Mouse (Mus musculus) bone marrow, adult 2 months (tissue): ENCODE measurements at regions not wholly inside any gene's neighbourhood (a gene's known extent, or its start where the extent isn't known, plus 50 kb on each side); places are given as distances from the start of the nearest gene placed in this dataset.

Experiments used
- CTCF ChIP-seq: fragments of 200-500 bp; IDR thresholded peaks from 2 replicates; pipeline ENCODE4 v1.5.1; 2011; ENCODE audit warnings: low read length, control low read depth; ENCODE audit not compliant: control insufficient read depth, insufficient read depth
- POLR2A ChIP-seq: fragments of 200-500 bp; IDR thresholded peaks from 2 replicates; pipeline ENCODE4 v1.6.1; 2011; ENCODE audit warnings: low read depth, mild to moderate bottlenecking, control low read depth, low read length, borderline replicate concordance; ENCODE audit not compliant: control insufficient read depth

DNA sequence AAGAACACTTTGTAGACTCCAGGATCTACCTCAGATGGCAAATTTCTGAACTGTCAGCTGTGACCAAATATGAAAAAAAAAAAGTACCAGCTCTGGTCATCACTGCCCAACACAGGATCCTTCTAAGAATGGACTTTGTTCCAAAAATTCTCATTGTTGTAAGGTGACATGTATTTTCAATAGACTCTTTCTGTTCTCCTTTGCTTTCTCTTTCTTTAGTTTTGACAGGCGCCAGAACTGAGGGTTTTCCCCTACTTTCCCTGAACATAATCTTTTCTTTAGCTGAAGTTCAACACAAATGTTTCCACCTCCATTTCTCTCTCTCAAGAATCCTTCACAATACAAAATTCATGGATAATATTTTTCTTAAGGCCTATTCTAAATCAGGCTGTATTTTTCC is 579.1 kb upstream of the C030005K15Rik start:
- no peak for TF ChIP-seq POLR2A
- TF ChIP-seq CTCF, result no peak
